Mouse (Mus musculus) subcutaneous adipose tissue, adult 2 months (tissue): Measurements from ENCODE around the gene Gadd45gip1. TPM values are rescaled to one million over a fixed set of nuclear protein-coding genes. Genes with fewer than 3 reads are reported as not detected.

Experiments
- polyA plus RNA-seq: library from polyadenylated mRNA; depleted of rRNA; stranded (reverse); fragments of >200 nt; gene quantifications from 2 replicates; pipeline ENCODE4 v1.2.3, GENCODE M21; 2012; ENCODE audit warnings: low replicate concordance; rRNA removed

Gadd45gip1 gene
- 10.2 and 33.6 TPM in 2 replicates for polyA plus RNA-seq

DNA sequence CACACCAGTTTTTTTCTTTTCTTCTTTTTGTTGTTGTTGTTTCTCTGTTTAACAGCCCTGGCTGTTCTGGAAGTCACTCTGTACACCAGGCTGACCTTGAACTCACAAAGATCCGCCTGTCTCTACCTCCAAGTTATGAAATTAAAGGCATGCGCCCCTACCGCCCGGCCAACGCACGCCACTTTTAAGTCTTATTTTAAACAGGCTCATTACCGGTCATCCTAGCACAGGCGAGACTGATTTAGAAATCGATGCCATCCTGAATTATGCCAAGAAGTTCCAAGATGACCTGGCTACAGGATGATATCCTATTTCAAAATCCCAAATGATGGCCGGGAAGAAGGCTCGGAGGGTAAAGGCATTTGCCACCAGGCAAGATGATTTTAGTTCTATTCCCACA, at the start of gene Gadd45gip1:
Gadd45gip1 (plus strand) TSS at position 33 of the 400 bp plus-strand sequence.

DNA sequence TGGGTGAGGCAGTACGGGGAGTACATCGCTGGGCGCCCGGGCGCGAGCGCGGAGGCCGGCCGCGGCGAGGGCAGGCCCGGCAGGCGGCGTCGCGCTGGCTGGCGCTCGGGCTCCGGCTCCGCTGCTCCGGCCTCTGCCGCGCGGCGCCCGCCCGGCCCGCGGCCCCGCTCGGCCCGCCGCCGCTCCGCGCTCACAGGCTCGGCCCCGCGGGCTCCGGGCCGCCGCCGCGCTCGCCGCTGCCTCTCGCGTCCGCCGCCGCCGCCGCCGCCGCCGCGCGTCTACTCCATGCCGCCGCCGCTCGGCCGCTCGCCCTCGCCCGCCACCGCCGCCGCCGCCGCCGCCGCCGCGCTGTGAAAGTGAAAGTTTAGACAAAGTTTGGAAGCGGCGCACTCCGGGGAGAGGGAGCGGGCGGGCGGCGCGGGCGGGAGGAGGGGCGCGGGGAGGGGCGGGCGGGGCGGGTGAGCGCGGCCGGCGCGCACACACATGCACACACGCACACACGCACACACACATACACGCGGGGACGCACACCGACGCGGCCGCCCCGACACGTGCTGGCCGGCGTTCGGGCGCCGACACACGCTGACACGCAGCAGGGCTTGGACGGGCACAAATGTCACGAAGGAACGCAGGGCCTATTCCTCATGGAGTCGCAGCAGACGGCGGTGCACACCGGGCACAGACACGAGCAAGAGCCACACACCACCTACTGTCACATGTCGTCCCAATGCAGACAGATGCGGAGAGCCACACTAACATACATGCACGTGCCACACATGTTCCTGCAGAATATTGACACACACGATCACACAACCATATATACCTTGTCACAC, 31.1 kb upstream of the Gadd45gip1 start, which contains the start of gene Nfix:
Nfix (minus strand) TSS at position 346 of the 833 bp plus-strand sequence.

DNA sequence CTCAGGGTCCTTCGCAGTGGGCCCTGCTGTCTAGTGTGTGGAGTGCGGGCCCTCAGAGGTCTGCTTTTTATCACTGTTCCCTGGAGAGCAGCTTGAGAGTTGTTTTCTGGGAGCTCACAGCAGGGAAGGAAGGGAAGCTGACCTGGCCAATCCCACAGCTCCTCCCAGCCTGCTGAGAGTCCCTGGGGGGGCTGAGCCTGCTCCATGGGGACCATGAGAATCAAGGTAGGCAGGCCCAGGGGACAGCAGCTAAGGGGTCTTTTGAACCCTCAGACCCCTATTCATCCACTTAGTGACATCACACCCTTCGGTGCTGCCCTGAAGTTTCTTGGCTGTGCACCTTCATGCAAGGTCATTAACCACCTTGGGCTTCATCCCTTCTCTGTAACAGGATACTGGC, 8.6 kb upstream of the Gadd45gip1 start, which contains the start of gene Dand5:
Dand5 (minus strand) TSS at position 101 of the 400 bp plus-strand sequence.

DNA sequence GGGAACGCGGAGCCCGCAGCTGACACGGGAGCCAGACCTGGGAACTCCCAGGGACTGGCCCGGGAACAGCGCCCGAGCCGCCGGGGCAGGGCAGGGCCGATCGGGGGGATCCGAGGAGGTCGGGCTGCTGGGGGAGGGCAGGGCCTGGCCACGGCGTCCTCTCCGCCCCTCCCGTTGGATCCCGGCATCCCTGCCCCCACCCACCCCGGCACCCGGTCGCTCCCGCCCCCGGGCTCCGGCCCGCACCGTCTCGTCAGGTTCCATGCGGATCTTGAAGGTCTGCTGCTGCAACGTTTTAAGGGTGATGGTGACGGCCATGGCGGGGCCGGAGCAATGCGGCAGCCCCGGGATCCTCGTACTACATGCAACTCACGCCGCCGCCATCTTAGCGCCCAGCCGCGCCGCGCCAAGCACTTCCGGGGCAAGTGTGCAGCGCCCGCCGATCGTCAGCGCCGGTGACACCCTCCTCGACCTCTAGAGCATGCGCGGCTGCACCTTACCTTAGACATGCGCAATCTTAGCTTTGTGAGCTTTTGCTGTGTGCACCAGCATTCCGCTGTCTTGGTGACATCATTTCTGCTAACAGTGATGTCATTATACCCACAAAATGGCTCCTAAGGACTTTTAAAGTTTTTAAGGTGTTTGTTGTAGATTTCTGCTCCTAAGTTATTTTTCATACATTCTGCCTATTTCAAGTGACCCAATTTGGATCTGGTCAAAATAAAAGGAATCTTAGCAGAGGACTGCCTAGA, 9.1 kb downstream of the Gadd45gip1 start, which contains the start of gene Rad23a:
Rad23a (minus strand) TSS at position 418 of the 752 bp plus-strand sequence.

DNA sequence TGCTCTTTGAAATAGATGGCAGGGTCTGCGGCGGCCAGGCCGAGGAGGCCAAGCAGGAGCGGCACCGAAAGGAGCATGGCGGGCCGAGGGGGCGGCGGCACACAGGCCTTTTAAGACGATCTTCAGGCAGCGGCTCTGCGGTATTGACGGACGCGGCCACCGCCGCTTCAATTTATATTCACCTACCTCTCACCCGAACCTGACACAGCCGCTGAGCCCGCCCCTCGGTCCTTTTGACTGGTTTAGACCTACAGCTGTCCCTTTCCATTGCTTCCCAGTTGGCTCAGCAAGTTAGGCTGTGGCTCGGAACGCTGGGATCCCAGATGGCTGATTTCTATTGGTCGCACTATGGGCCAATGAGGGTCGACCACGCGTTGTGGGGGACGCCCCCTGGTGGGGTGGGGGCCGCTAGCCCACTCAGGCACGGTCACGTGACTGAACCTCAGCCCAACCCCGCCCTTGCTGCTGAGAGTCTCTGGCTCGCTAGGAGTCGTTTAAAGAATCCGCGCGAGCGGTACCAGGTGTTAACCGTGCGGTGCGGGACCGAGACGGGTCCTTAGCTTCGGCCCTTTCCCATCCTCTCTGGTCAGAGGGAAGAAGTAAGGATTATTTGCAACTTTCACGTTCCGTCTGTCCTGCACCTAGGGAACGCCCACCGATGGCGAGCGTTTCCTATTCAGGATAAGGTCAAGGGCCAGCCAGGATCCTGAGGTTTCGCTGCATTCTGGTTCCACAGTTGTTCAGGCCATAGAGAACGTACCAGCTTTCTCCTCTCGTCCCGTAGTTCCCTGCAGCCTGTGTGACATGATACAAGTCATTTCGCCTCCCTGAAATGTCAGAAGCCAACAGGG, 15.6 kb downstream of the Gadd45gip1 start, which contains the start of gene Calr:
Calr (minus strand) TSS at position 213 of the 851 bp plus-strand sequence.

DNA sequence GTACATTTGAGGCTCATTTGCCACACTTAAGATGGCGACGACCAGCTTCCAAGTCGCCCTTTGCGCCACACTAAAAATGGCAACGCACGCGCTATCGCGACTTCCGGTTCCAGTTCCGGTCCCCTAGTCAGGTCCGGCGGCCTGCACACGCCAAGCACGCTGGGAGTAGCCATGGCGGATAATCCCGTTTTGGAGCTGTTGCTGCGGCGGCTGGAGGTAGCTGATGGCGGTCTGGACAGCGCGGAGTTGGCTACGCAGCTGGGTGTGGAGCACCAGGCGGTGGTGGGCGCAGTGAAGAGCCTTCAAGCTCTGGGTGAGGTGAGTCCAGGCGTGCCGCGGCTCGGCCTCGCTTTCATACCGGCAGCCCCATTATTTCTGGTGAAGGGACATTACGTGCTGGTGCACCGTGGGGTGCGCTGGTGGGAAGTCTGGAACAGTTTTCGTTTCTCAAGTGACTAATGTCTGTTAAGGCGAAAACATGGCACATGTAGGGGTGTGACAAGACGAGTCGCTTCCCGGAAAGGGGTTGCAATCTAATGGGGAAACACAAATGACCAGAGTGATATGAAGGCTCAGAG, 25.6 kb downstream of the Gadd45gip1 start, which contains the start of gene Farsa:
Farsa (plus strand) TSS at position 126 of the 578 bp plus-strand sequence.

DNA sequence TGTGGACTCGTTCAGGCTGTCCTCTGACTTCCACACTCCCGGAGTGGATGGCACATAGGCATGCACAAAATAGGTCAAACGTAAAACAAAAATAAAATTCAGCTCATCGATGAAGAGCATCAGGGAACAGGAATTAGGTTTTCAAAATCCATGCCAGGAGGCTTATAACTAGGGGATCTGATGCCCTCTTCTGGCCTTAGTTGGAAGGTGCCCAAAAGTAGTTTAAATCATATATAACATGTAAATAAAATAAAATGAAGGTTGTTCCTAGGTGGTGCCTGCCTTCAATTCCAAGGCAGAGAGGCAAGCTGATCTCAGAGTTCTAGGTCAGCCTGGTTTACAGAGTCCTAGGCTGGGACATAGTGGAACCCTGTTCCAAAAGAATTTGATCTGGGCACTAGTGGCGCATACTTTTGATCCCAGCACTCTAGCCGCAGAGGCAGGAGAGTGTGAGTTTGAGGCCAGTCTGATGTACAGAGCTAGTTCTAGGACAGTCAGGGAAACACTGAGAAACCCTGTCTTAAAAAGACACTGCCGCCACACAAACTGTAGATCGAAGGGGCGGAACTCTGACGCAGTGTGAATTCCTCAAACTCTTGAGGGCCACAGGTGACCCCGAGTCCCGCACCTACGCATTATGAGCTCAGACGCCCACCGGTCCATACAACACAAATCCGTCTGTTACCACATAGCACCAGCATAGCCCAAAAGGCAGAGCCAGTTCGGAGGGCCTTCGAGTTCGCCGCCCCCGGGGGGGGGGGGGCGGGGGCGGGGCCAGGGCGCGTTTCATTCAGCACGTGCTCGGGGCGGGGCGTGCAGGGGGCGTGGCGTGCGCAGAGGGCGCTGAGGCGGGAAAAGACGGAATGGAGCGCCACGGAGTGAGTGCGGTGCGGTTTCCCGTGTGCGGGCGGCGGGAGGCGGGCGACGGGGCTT, 40.3 kb downstream of the Gadd45gip1 start, which contains the start of gene Syce2:
Syce2 (plus strand) TSS at position 736 of the 933 bp plus-strand sequence.

Other genes starting within 250 kb of the Gadd45gip1 start
- 10.9 and 23.8 TPM in 2 replicates for gene Ier2, start 168.7 kb upstream of the Gadd45gip1 start, polyA plus RNA-seq
- 72.4 and 132 TPM in 2 replicates for gene Trmt1, start 145.2 kb upstream of the Gadd45gip1 start, polyA plus RNA-seq
- gene Nacc1, start 143.7 kb upstream of the Gadd45gip1 start, polyA plus RNA-seq: 73.3 and 129 TPM in 2 replicates
- 13.9 and 16.3 TPM in 2 replicates for gene Lyl1, start 130.1 kb upstream of the Gadd45gip1 start, polyA plus RNA-seq
- 0.86 and 1.6 TPM in 2 replicates for gene G430095P16Rik, start 108.5 kb upstream of the Gadd45gip1 start, polyA plus RNA-seq
- gene Nfix, start 31.2 kb upstream of the Gadd45gip1 start, polyA plus RNA-seq: 59.3 and 122 TPM in 2 replicates
- 4.0 TPM in 2 replicates for gene Dand5, start 8.7 kb upstream of the Gadd45gip1 start, polyA plus RNA-seq
- 104 and 105 TPM in 2 replicates for gene Rad23a, start 9.1 kb downstream of the Gadd45gip1 start, polyA plus RNA-seq
- 216 and 341 TPM in 2 replicates for gene Calr, start 15.4 kb downstream of the Gadd45gip1 start, polyA plus RNA-seq
- 43.3 and 77.7 TPM in 2 replicates for gene Farsa, start 25.5 kb downstream of the Gadd45gip1 start, polyA plus RNA-seq
- gene Syce2, start 40.6 kb downstream of the Gadd45gip1 start, polyA plus RNA-seq: 1.1 and 2.7 TPM in 2 replicates
- 87.4 and 112 TPM in 2 replicates for gene Gcdh, start 62.4 kb downstream of the Gadd45gip1 start, polyA plus RNA-seq
- 0.22 and 0.30 TPM in 2 replicates for gene Klf1, start 70.4 kb downstream of the Gadd45gip1 start, polyA plus RNA-seq
- gene Dnase2a, start 77.0 kb downstream of the Gadd45gip1 start, polyA plus RNA-seq: 29.4 and 31.5 TPM in 2 replicates
- 0.03 and 0.10 TPM in 2 replicates for gene Mast1, start 105.8 kb downstream of the Gadd45gip1 start, polyA plus RNA-seq
- not detected in 2 replicates for gene Rtbdn, start 115.5 kb downstream of the Gadd45gip1 start, polyA plus RNA-seq
- not detected in 2 replicates for gene Gm49661, start 137.9 kb downstream of the Gadd45gip1 start, polyA plus RNA-seq
- gene Prdx2, start 138.1 kb downstream of the Gadd45gip1 start, polyA plus RNA-seq: 246 and 252 TPM in 2 replicates
- gene Rnaseh2a, start 138.2 kb downstream of the Gadd45gip1 start, polyA plus RNA-seq: 38.6 and 47.8 TPM in 2 replicates
- gene Junb, start 147.2 kb downstream of the Gadd45gip1 start, polyA plus RNA-seq: 35.0 and 39.1 TPM in 2 replicates
- 2.5 and 10.6 TPM in 2 replicates for gene Hook2, start 159.1 kb downstream of the Gadd45gip1 start, polyA plus RNA-seq
- not detected in 2 replicates for gene Best2, start 183.0 kb downstream of the Gadd45gip1 start, polyA plus RNA-seq
- gene Asna1, start 193.8 kb downstream of the Gadd45gip1 start, polyA plus RNA-seq: 184 and 205 TPM in 2 replicates
- gene Trir, start 195.3 kb downstream of the Gadd45gip1 start, polyA plus RNA-seq: 61.2 and 143 TPM in 2 replicates
- 74.9 and 104 TPM in 2 replicates for gene Tnpo2, start 205.4 kb downstream of the Gadd45gip1 start, polyA plus RNA-seq
- gene Fbxw9, start 228.5 kb downstream of the Gadd45gip1 start, polyA plus RNA-seq: 36.0 and 48.0 TPM in 2 replicates
- 0.85 TPM in 1 of 2 replicates, not detected in the other for gene Gm5741, start 236.5 kb downstream of the Gadd45gip1 start, polyA plus RNA-seq
- gene Dhps, start 240.2 kb downstream of the Gadd45gip1 start, polyA plus RNA-seq: 31.5 and 54.1 TPM in 2 replicates
- 156 and 164 TPM in 2 replicates for gene Wdr83os, start 249.2 kb downstream of the Gadd45gip1 start, polyA plus RNA-seq
- gene Wdr83, start 249.8 kb downstream of the Gadd45gip1 start, polyA plus RNA-seq: 33.8 and 37.5 TPM in 2 replicates